Mouse (Mus musculus): ENCODE data around the gene Mutyh. TPM values are rescaled to one million over a fixed set of nuclear protein-coding genes. Genes with fewer than 3 reads are reported as not detected.
"Not testable (repeated sequence)": the region's sequence is repeated elsewhere in the genome, so short reads cannot be mapped to it uniquely, and the experiment has no call there.

Gene Mutyh
- polyA plus RNA-seq, 1 experiment from 2014 or later, result 23.5 TPM

- H3K4me1 ChIP-seq (replicated peaks), result peaks cover 13% of the 10 kb centered on the region
- no peaks in the 10 kb centered on the region for H3K9me3 ChIP-seq
- ATAC-seq (ENCODE audit: insufficient number of reproducible peaks, insufficient read depth, low FRiP score, low TSS enrichment, low read depth), result peak; percentile 68; the same call in 1 of the 2 replicates
- peak overlapping the region; percentile 52 for H3K4me3 ChIP-seq (replicated peaks)
- peak overlapping the region; percentile 57 for H3K9ac ChIP-seq (replicated peaks)
- H3K27ac ChIP-seq, result no peak overlapping the region
- peaks cover 22% of the 10 kb centered on the region for H3K36me3 ChIP-seq
- H3K27me3 ChIP-seq, result peaks cover 24% of the 10 kb centered on the region
- peak overlapping the region; percentile 93 for H3K4me2 ChIP-seq
- WGBS, result under 1% methylated on average over 51 of the region's 51 CpGs
Measured at GRCm38 (mm10) chr4:116820902-116821693, 13.6 kb downstream of the Mutyh start.

GRCm38 (mm10) chr4:116821694-116822016 lies 14.1 kb downstream of the Mutyh start, which contains the start of gene Hpdl:
Hpdl (minus strand) TSS chr4:116821707.
- no peak for ATAC-seq (ENCODE audit: insufficient number of reproducible peaks, insufficient read depth, low FRiP score, low TSS enrichment, low read depth)
- Histone ChIP-seq H3K4me3 (replicated peaks) (peak within 1 kb of the TSS; percentile 52), H3K36me3 (peaks cover 16% of the 10 kb centered on the region), H3K9ac (replicated peaks) (peak within 1 kb of the TSS; percentile 57), H3K27ac (no peak within 1 kb of the TSS), H3K9me3 (no peaks in the 10 kb centered on the region), H3K4me1 (replicated peaks) (peaks cover 13% of the 10 kb centered on the region), H3K4me2 (peak within 1 kb of the TSS; percentile 93), H3K27me3 (peaks cover 24% of the 10 kb centered on the region)
- WGBS, result 13% methylated on average over 9 of the region's 9 CpGs

- H3K27ac ChIP-seq, result peak overlapping the region; percentile 85
- H3K4me2 ChIP-seq, result peak overlapping the region; percentile 69
- no peaks in the 10 kb centered on the region for H3K9me3 ChIP-seq
- H3K36me3 ChIP-seq, result no peaks in the 10 kb centered on the region
- H3K9ac ChIP-seq (replicated peaks), result peak overlapping the region; percentile 74
- peak; percentile 34; the same call in 1 of the 2 replicates for ATAC-seq (ENCODE audit: insufficient number of reproducible peaks, insufficient read depth, low FRiP score, low TSS enrichment, low read depth)
- WGBS, result under 1% methylated on average over 29 of the region's 29 CpGs
- H3K4me1 ChIP-seq (replicated peaks), result peaks cover 13% of the 10 kb centered on the region
- peaks cover 19% of the 10 kb centered on the region for H3K27me3 ChIP-seq
- H3K4me3 ChIP-seq (replicated peaks), result peak overlapping the region; percentile 57
Measured at GRCm38 (mm10) chr4:116824541-116825004, 17.1 kb downstream of the Mutyh start.

- Histone ChIP-seq H3K4me1 (replicated peaks) (peaks cover 5% of the 10 kb centered on the region; the same call in 1 of the 2 replicates), H3K36me3 (no peaks in the 10 kb centered on the region), H3K27me3 (no peaks in the 10 kb centered on the region), H3K9me3 (no peaks in the 10 kb centered on the region), H3K9ac (replicated peaks) (no peak overlapping the region), H3K4me3 (replicated peaks) (no peak overlapping the region), H3K27ac (no peak overlapping the region), H3K4me2 (no peak overlapping the region)
- ATAC-seq (ENCODE audit: insufficient number of reproducible peaks, insufficient read depth, low FRiP score, low TSS enrichment, low read depth), result no peak
- 2% methylated on average over 4 of the region's 4 CpGs for WGBS
Measured at GRCm38 (mm10) chr4:116827819-116828218, 20.3 kb downstream of the Mutyh start.

GRCm38 (mm10) chr4:116829364-116830069 lies 22.0 kb downstream of the Mutyh start:
- 0 out of 2 replicates have a peak overlapping the region, but pooled peaks have one; percentile 37 for H3K9ac ChIP-seq (replicated peaks)
- H3K4me3 ChIP-seq (replicated peaks), result no peak overlapping the region
- no peaks in the 10 kb centered on the region for H3K27me3 ChIP-seq
- H3K4me1 ChIP-seq (replicated peaks), result peaks cover 5% of the 10 kb centered on the region; the same call in 1 of the 2 replicates
- H3K36me3 ChIP-seq, result no peaks in the 10 kb centered on the region
- no peak overlapping the region for H3K27ac ChIP-seq
- H3K9me3 ChIP-seq, result no peaks in the 10 kb centered on the region
- H3K4me2 ChIP-seq, result no peak overlapping the region
- no peak for ATAC-seq (ENCODE audit: insufficient number of reproducible peaks, insufficient read depth, low FRiP score, low TSS enrichment, low read depth)
- 52% methylated on average over 6 of the region's 6 CpGs for WGBS

- ATAC-seq (ENCODE audit: insufficient number of reproducible peaks, insufficient read depth, low FRiP score, low TSS enrichment, low read depth), result no peak
- no peak overlapping the region for H3K9ac ChIP-seq (replicated peaks)
Measured at GRCm38 (mm10) chr4:116830070-116830368, 22.5 kb downstream of the Mutyh start.

GRCm38 (mm10) chr4:116838999-116839398 lies 31.5 kb downstream of the Mutyh start:
- Histone ChIP-seq H3K4me3 (replicated peaks) (no peak overlapping the region), H3K4me2 (no peak overlapping the region), H3K9ac (replicated peaks) (no peak overlapping the region), H3K4me1 (replicated peaks) (no peaks in the 10 kb centered on the region), H3K27ac (no peak overlapping the region), H3K36me3 (no peaks in the 10 kb centered on the region), H3K27me3 (peaks cover 20% of the 10 kb centered on the region), H3K9me3 (no peaks in the 10 kb centered on the region)
- 26% methylated on average over 2 of the region's 2 CpGs for WGBS
- ATAC-seq (ENCODE audit: insufficient number of reproducible peaks, insufficient read depth, low FRiP score, low TSS enrichment, low read depth), result no peak

More at GRCm38 (mm10) chr4:116830070-116830368, 22.5 kb downstream of the Mutyh start:
- Histone ChIP-seq H3K36me3 (no peaks in the 10 kb centered on the region), H3K4me2 (no peak overlapping the region), H3K9me3 (no peaks in the 10 kb centered on the region), H3K4me1 (replicated peaks) (peaks cover 5% of the 10 kb centered on the region; the same call in 1 of the 2 replicates), H3K27ac (no peak overlapping the region), H3K4me3 (replicated peaks) (no peak overlapping the region), H3K27me3 (no peaks in the 10 kb centered on the region)
- WGBS, result 31% methylated on average over 6 of the region's 6 CpGs

GRCm38 (mm10) chr4:116840096-116840495 lies 32.6 kb downstream of the Mutyh start:
- WGBS, result 28% methylated on average over 23 of the region's 29 CpGs
- not testable (repeated sequence) for H3K4me1 ChIP-seq (replicated peaks); ATAC-seq (ENCODE audit: insufficient number of reproducible peaks, insufficient read depth, low FRiP score, low TSS enrichment, low read depth); H3K27ac ChIP-seq; H3K9ac ChIP-seq (replicated peaks); H3K36me3 ChIP-seq; H3K9me3 ChIP-seq
- peak overlapping the region; percentile 46 for H3K4me2 ChIP-seq
- peak overlapping the region; percentile 19; the same call in 1 of the 2 replicates for H3K4me3 ChIP-seq (replicated peaks)
- H3K27me3 ChIP-seq, result peaks cover 20% of the 10 kb centered on the region

GRCm38 (mm10) chr4:116840841-116841240 lies 33.3 kb downstream of the Mutyh start:
- ATAC-seq (ENCODE audit: insufficient number of reproducible peaks, insufficient read depth, low FRiP score, low TSS enrichment, low read depth), result no peak
- H3K27me3 ChIP-seq, result peaks cover 20% of the 10 kb centered on the region
- no peaks in the 10 kb centered on the region for H3K36me3 ChIP-seq
- WGBS, result 84% methylated on average over 6 of the region's 6 CpGs
- no peak overlapping the region for H3K4me2 ChIP-seq
- no peak overlapping the region for H3K9ac ChIP-seq (replicated peaks)
- H3K27ac ChIP-seq, result no peak overlapping the region
- H3K9me3 ChIP-seq, result no peaks in the 10 kb centered on the region
- H3K4me1 ChIP-seq (replicated peaks), result no peaks in the 10 kb centered on the region
- H3K4me3 ChIP-seq (replicated peaks), result no peak overlapping the region

GRCm38 (mm10) chr4:116844324-116844723 lies 36.8 kb downstream of the Mutyh start:
- H3K36me3 ChIP-seq, result no peaks in the 10 kb centered on the region
- H3K4me2 ChIP-seq, result no peak overlapping the region
- H3K9ac ChIP-seq (replicated peaks), result no peak overlapping the region
- WGBS, result 92% methylated on average over 3 of the region's 3 CpGs
- no peaks in the 10 kb centered on the region for H3K4me1 ChIP-seq (replicated peaks)
- H3K27me3 ChIP-seq, result peaks cover 19% of the 10 kb centered on the region
- no peak overlapping the region for H3K27ac ChIP-seq
- no peak overlapping the region for H3K4me3 ChIP-seq (replicated peaks)
- no peak for ATAC-seq (ENCODE audit: insufficient number of reproducible peaks, insufficient read depth, low FRiP score, low TSS enrichment, low read depth)
- H3K9me3 ChIP-seq, result no peaks in the 10 kb centered on the region

GRCm38 (mm10) chr4:116849901-116850300 lies 42.4 kb downstream of the Mutyh start:
- WGBS, result 74% methylated on average over 3 of the region's 3 CpGs

More at GRCm38 (mm10) chr4:116849901-116850300, 42.4 kb downstream of the Mutyh start:
- Histone ChIP-seq H3K9me3 (no peaks in the 10 kb centered on the region), H3K4me2 (no peak overlapping the region), H3K27ac (no peak overlapping the region), H3K9ac (replicated peaks) (no peak overlapping the region), H3K36me3 (no peaks in the 10 kb centered on the region), H3K4me1 (replicated peaks) (no peaks in the 10 kb centered on the region), H3K27me3 (0 out of 2 replicates have a peak, but pooled peaks cover 3% of the 10 kb centered on the region), H3K4me3 (replicated peaks) (no peak overlapping the region)
- ATAC-seq (ENCODE audit: insufficient number of reproducible peaks, insufficient read depth, low FRiP score, low TSS enrichment, low read depth), result no peak

Measured in limb, embryonic 12.5 days (tissue).